Mouse (Mus musculus) frontal cortex, postnatal 25 days (tissue): ENCODE measurements around the gene Mybphl.

Source experiments
- DNase-seq, 2 experiments: peaks; one replicate each; pipeline ENCODE4 v3.0.0; 2022; ENCODE audit warnings: low spot score in 2 of 2

Gene Mybphl

GRCm38 (mm10) chr3:108372274-108372673, 7.6 kb downstream of the Mybphl start:
- DNase-seq = no peak

- DNase-seq = no peak
These were observed 8.0 kb downstream of the Mybphl start for GRCm38 (mm10) chr3:108372691-108373090.

- DNase-seq = no peak
These were observed 14.4 kb downstream of the Mybphl start for GRCm38 (mm10) chr3:108378875-108379663.

DNA sequence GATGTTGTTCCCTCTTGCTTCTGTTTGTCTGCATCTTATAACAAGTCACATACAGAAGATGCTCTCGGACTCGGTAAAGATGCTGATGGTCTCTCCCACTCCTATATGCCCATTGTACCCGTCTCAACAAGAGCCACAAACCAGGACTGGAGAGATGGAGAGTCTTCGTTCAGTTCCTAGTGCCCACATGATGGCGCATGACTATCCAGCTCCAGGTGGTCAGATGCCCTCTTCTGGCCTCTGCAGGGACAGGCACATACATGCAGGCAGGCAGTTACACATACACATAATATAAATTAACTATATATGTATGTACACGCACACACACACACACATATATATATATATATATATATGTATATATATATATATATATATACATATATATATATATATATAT, 16.0 kb downstream of the Mybphl start:
- DNase-seq = no peak

GRCm38 (mm10) chr3:108381945-108382875, 17.5 kb downstream of the Mybphl start:
- no peak for DNase-seq

DNA sequence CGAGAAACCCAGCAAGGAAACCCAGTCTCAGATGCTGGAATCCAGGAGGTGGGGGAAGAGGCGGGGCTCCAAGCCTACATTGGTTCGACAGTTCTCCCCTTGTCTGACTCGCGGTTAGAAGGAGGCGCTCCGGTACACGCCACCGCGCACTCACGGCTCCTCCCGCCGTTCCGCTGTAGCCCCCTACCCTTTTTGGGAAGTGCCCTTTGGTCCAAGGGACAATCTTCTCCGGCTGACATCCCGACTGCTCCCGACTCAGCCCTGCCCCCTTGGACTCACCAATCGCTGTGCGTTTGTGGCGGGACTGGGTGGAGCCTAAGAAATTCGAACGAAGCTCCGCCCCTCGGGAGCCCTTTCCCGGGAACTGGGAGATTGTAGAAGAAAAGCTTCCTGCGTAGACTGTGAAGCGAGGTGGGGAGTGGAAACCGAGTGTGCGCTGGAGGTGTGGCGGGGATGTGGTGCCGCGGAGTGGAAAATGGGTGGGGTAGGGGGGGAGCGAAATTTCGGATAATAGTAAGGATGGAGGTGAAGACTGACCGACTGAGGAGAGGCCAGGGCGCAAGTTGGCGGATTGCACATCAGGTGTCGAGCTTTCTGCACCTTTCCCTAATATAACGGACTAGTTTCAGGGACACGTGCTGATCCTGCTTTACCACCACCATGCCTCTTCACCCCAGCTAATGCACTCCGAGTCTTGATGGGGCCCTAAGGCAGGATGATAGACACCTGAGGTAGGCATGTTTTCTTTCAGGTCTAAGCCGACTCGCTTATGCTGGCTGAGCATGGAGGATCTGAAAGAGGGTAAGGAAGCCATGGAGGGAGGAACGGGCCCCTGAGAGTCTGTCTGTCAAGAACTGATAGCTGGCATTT, 19.0 kb downstream of the Mybphl start, which contains the start of gene Psrc1:
TSS of gene Psrc1 (plus strand) at position 355 of the 870 bp plus-strand sequence.
- peak; percentile 71 to 78 for DNase-seq

DNA sequence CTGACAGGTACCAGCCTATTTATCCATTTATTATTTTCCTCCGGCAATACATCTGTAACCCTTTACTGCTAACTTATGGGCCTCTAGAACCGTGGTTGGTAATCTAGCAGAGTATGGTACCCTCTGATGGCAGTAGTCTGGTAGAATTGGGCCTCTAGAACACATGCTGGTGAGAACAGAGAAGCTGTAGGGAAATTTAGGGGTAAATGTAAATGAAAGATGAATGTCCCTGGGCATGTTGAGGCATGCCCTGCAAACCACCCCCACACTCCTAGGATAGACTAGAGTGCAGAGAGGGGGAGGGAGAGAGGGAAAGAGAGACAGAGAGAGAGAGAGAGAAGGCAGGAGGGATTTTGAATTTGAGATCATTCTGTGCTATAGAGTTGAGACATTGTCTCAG, 19.7 kb downstream of the Mybphl start:
- no peak for DNase-seq

DNA sequence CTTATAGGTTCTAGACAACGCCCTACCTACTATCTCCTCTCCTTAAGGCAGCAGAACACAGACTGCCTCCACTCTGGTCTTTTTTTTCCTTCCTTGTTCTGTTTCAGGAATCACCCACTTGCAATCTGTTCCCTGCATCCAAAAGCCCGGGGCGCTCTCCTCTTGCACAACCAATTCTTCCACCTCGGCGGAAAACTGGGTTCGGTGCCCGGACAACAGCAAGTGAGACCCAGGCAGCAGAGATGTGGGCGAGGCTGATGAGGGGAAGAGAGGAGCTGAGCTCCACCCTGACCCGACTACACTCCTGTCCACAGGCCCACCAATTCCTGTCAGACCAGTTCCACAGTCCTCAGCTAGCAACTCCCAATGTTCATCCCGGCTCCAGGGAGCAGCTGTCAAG, 21.5 kb downstream of the Mybphl start:
- DNase-seq = peak in 1 of 2 experiments; percentile 56

- DNase-seq = peak; percentile 97 to 99
These were observed 24.4 kb downstream of the Mybphl start for GRCm38 (mm10) chr3:108389111-108389545.

DNA sequence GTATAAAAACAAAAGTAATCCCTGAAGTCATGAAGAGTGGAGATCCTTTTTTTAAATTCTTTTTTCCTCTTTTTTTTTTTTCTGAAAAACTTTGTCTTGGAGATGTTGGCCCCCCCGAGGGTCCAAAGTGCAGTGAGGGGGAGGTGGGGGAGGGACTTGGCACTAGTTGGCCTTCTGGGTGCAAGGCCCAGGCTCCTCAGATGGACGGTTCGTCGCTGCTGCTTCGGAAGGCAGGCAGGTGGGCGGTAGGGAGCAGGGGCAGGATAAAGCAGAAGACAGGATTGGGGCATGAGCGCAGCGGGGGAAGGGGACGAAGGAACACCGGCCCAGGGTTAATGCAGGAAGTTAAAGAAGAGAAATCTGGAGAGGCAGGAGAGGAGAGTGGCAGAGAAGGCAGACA, 27.6 kb downstream of the Mybphl start:
- DNase-seq = no peak

- no peak for DNase-seq
These were observed 28.1 kb downstream of the Mybphl start for GRCm38 (mm10) chr3:108392793-108393192.

DNA sequence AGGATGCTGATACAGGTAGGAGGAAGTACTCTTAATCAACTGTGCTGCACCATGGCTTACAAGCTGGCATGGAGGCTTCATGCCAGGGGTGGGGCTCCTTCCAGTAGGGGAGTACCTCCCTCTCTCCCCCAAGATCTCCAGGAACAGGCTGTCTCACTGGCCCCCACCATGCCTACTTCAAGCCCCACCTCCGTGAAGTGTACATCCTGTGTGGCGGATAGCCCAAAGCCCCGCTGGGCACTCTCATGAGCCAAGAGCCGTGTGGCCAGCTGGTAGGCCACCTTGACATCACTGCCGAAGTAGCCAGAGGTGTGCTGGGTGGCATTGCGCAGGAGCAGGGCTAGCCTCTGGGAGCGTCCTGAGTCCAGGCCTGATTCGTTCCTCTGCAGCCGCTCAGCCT, 33.6 kb downstream of the Mybphl start:
- DNase-seq = no peak

DNA sequence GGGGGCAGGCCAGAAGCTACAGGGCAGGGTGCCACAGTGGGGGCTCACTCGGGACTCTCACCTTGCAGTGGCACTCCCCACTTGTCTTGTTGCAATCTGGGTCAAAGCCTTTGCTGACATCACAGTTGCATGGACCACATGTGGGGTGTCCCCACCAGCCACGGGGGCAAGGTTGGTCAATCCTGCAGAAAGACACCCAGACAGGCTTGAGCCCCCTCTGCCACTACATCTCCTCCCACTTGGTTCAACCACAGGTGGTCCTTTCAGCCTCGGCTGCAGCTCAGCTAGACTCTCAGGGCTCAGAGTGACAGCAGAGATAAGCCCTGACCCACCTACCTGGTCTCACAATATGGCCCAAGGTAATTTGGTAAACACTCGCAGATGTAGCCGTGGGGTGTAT, 35.7 kb downstream of the Mybphl start:
- no peak for DNase-seq

DNA sequence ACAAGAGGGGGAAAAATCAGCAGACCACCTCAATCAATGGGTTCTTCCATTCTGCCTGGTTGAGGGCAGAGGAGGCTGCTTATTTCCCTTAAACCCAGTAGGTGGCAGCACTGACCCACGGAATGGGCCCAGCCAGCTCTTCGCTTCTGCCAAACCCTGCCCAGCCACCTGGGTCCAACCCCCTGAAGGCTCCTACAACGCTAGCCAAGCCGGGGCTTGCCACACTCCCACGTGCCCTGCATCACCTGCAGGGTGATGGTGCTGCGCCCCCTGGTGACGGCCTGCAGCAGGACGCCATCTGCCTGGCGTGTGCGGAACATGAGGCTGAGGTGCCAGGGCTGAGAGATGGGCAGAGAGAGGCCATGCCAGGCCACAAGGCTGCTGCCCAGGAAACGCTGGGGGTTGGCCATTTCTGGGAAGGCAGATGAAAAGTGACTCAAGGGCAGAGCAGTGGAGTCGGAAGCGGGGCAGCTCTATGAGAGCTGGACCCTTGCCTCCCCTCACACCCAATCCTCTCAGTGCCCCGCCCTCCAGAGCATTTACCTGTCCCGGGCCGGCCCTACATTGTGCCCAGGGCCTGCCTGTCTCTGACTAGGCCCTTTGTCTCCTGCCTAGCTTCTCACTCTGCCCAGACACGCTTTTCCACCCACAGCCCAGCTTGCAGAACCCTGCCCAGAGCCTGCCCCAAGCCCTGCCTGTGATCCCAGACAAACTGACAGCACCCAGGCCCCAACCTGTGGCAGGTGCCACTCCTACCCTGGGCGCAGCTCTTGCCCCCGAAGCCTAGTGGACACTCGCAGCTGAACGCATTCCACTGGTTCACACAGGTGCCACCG, 37.2 kb downstream of the Mybphl start:
- peak; percentile 62 to 66 for DNase-seq

GRCm38 (mm10) chr3:108402528-108402920, 37.8 kb downstream of the Mybphl start:
- no peak for DNase-seq

DNA sequence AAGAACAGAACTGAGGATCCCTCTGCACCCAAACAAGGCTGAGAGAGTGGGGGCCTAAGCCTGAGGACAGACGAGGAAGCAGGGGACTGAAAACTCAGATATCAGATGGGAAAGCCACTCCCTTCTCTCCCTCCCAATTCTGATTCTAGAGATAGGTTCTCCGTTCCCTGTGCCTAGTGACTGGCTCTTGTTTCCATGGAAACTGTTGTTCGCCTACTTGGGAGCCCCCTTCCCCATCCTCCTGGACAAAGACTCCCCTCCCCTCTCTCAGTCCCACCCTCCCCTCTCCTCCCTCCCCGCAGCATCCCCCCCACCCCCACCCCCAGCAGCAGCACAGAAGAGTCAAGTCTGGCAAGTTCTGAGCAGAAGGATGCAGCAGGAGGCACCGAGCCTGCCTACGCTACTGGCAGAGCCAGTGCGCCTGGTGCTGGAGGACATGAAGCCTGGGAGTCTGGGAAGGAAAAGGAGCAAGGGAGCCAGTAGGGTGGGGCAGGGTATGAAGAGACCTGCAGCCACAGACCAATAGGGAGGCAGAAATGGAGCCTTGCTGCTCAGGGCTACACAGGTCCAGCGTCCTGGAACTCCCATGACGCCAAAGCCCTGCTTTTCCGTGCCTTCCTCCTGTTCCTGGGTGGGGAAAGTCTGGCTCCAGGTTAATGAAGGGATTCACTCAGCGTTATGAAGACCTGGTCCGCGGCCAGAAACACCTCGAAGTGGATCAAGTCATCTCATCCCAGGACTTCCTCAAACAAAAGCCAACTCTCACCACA, 41.0 kb downstream of the Mybphl start:
- DNase-seq = no peak

DNA sequence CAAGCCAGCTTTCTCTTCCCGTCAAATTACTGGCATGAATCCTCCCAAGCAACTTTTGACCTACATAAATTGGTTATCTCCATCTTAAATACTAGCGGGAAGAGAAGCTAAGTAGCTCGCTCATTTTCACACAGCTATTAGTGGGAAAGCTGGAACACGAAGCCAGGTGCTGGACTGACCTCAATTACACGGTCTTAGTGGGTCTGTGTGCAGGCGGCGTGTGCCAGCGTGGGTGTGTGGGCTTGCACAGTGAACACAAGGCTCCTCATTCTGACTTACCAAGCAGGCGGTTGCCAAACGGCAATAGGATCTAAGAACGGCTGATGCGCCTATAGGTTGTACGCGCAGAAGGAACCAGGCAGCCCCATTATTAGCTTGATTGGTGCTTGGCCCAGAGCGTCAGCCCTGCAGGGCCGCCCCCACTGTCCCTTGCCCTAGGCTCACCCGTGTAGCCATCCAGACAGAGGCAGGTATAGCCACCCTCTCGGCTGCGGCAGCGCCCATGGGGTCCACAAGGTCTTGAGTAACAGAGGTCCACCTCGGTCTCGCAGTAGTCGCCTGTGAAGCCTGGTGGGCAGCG, 41.7 kb downstream of the Mybphl start:
- no peak for DNase-seq

GRCm38 (mm10) chr3:108408517-108409008, 43.9 kb downstream of the Mybphl start:
- DNase-seq = no peak

DNA sequence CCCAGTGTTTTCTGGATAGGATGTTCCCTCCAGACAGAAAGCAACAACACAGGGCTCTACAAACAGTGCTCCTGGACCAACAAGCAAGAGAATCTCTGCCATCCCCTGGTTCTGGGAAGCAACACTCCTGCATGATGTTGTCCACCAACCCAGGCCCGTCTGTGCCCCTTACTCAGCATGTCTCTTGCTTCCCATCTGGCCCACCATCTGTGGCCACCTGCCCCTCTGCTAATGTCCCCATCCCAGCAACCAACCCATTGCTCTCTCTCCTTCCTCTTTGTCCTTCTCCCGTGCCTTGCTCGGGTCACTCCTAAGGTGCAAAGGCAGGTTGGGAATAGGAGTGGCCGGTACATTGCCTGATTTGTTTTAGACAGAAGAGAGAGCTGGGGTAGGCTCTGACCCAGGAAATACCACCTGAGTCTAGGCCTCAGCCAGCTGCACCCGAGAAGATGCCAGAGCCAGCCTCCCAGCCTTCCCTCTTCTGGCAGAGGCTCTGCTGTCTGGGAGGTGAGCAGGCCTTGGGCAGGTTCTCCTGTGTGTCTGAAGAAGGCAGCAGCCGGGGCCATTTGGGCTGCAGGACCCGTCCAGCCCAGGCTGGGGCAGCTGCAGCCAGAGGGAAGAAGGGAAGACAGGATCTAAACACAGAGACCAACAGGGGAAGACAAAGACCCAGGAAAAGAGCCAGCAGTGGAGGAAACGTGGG, 45.1 kb downstream of the Mybphl start:
- DNase-seq = no peak
